Mouse (Mus musculus) frontal cortex, adult (tissue): Measurements from ENCODE around the gene Dusp7.

Source experiments
- ATAC-seq: cut with Nextera tagmentation; 2 replicates; pipeline ENCODE4 v1.9.2; 2017; ENCODE audit warnings: mild to moderate bottlenecking, moderate library complexity, mixed read lengths; ENCODE audit not compliant: low TSS enrichment

The Dusp7 gene

DNA sequence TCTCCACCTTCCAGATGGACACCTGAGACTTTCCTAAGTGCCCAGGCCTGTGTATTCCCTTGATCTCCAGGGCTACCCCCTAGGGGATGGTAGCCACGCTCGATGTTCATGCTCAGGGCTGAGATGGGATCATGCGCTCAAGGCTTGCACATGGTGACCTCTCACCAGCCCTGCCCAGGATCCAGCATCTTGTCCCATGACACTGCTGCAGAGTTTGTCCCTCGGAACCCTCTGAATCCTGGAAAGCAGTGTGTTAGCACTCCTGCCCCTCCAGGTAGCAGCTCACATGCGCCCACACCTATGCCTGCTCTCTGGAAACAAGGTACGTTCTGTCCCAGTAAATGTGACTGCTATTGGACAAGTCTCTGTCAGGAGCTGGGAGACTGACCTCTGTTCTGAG lies 13.6 kb upstream of the Dusp7 start:
- ATAC-seq, result no peak

- no peak for ATAC-seq
Observed at GRCm38 (mm10) chr9:106355217-106355974, 13.0 kb upstream of the Dusp7 start.

- no peak for ATAC-seq
Observed at GRCm38 (mm10) chr9:106355975-106356286, 12.5 kb upstream of the Dusp7 start.

DNA sequence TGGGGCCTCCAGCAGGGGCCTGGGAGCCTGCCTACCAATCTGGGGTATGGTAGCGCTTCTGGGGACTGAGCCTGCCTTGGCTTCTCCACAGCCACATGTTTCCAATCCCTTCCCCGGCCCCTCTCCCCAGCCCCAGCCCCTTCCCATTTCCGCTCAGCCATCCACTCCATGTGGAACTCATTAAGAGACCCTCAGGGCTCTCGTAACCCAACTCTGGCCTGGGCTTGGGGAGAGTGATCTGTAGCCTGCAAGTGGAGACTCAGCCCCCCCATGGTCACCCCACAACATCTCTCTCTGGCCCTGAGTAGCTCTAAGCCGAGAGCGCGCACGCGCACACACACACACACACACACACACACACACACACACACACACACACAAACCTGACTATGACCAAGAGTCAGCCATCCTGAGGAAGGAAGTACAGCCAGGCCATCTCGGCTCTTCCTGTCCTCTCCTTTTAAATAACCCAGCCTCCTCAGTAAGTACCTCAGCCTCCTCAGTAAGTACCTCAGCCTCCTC lies 12.0 kb upstream of the Dusp7 start:
- ATAC-seq, result no peak

GRCm38 (mm10) chr9:106357167-106357566 lies 11.3 kb upstream of the Dusp7 start:
- no peak for ATAC-seq

GRCm38 (mm10) chr9:106359297-106359696 lies 9.1 kb upstream of the Dusp7 start:
- ATAC-seq, result no peak

DNA sequence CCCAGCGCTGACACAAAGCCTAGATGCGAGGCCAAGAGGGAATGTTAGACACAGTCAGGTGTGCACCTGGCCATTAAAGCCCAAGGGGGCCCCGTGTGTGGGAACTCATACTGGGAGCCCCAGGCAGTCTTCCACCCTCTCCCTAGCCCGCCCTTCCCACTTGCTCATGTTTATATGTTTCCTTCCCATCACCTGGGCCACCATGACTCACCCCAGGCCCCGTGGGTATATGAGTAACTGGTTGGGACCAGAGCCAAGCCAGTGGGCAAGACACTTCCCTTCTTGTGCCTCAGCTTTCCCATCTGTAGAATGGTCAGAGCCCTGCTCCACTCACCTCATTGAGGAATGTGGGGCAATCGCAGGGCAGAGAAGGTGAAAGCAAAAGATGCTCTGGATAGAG lies 7.3 kb upstream of the Dusp7 start:
- no peak for ATAC-seq

DNA sequence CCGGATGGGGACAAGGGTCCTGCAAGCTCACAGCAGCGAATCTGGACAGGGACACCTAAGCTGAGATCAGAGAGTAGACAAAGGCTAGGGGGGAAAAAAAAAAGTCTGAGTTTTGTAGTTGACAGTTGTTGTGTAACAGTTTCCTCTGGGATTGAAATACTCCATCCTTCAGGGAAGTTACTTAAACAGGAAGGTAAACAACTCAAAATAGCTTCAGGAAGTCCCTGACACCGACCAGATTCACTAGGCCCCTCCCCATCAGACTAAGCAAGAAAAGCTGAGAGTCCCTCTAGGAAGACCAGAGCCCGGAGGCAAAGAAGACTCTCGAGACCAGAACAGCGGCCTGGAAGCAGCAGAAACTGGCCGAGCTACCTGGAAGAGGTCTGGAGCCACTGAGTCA lies 3.1 kb upstream of the Dusp7 start:
- ATAC-seq, result no peak

DNA sequence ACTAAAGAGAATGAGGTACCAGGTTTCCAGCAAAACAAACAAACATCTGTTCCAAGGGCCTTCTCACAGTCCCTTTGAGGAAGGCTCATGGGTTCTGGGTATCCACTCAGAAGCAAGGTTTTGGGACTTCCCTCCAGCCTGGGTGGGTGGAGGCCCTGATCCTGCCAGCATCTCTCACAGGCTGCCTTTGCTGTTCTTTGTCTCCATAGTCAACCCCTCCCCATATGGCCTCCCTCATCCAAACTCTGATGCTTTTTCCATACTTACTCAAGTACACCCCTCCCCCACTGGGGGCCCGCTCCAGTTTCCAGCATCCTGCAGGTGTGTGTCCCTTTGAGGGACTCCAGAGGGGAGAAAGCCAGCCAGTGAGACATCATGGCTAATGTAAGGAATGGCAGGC lies 2.2 kb upstream of the Dusp7 start:
- no peak for ATAC-seq

GRCm38 (mm10) chr9:106367001-106367400 lies 1.4 kb upstream of the Dusp7 start:
- no peak for ATAC-seq

GRCm38 (mm10) chr9:106367592-106368111 lies 780 bp upstream of the Dusp7 start:
- ATAC-seq, result peak; percentile 76

DNA sequence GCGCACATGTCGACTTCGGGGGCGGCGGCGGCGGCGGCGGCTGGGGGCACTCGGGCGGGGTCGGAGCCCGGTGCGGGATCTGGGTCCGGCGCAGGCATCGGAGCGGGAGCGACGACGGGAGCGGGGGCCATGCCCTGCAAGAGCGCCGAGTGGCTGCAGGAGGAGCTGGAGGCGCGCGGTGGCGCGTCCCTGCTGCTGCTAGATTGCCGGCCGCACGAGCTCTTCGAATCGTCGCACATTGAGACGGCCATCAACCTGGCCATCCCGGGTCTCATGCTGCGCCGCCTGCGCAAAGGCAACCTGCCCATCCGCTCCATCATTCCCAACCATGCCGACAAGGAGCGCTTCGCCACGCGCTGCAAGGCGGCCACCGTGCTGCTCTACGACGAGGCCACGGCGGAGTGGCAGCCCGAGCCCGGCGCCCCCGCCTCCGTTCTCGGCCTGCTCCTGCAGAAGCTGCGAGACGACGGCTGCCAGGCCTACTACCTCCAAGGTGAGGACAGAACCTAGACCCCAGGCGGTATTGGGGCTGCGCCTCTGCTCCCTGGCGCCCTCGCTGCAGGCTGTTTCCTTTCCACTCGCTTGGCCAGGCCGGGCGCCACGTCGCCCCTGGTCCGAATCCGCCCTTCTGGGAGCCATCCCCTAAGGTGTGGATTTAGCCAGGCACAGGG lies 534 bp downstream of the Dusp7 start:
- 0 out of 2 replicates have a peak, but pooled peaks have one; percentile 2 for ATAC-seq

DNA sequence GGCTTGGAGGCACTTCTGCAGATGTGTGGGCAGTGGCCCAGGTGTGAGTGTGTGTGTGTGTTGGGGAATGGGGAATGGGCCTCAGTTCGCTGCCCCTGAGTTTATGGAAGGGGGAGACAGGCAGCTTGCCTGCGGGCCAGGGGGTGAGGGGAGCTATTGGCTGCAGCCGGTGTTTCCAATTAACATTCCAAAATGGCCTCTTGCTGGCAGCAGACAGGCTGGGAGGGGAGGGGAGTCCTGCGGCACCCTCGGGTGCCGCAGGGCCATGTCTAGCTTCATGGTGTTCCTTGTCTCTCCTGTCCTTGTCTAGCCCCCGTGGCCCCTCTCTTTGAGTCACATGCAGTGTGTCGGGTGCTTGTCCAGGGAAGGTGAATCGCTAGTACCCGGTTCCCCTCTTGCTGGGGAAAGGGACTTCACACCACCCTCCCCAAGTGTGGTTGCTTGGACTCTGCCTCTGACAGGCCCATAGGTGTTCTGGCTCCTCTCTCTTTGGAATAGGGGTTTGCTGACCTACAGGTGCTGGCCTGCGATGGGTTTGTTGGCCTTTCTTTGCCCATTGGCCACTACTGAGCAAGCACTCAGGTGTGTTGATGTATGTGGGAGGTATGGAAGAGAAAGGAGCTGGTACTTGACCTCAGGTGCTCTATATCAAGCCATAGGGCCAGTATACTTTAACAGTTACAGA lies 1.5 kb downstream of the Dusp7 start:
- no peak for ATAC-seq

GRCm38 (mm10) chr9:106370620-106371383 lies 2.4 kb downstream of the Dusp7 start:
- ATAC-seq, result no peak

GRCm38 (mm10) chr9:106371384-106371671 lies 2.9 kb downstream of the Dusp7 start:
- peak; percentile 32; the same call in 1 of the 2 replicates for ATAC-seq

- peak; percentile 5; the same call in 1 of the 2 replicates for ATAC-seq
Observed at GRCm38 (mm10) chr9:106371776-106372175, 3.3 kb downstream of the Dusp7 start.

- ATAC-seq, result no peak
Observed at GRCm38 (mm10) chr9:106372431-106373412, 4.3 kb downstream of the Dusp7 start.

DNA sequence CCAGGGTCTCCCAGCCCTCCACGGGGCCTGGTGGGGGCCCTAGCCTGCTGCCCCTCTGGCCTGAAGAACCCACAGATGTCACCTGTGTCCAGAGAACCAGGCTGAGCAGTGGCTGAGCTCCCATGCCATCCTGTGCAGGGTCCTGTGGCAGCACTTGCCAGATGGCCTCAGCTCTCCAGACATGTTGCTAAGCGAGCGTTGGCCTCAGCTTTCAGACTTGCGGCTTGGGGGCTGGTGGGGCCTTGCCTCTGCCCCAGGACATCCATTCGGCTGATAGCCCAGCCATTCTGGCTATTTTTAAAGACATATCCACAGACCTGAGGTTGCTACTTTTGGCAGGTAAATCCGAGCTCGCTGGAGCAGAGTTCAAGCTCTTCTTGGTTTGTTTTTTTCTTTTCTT lies 5.5 kb downstream of the Dusp7 start:
- ATAC-seq, result no peak

DNA sequence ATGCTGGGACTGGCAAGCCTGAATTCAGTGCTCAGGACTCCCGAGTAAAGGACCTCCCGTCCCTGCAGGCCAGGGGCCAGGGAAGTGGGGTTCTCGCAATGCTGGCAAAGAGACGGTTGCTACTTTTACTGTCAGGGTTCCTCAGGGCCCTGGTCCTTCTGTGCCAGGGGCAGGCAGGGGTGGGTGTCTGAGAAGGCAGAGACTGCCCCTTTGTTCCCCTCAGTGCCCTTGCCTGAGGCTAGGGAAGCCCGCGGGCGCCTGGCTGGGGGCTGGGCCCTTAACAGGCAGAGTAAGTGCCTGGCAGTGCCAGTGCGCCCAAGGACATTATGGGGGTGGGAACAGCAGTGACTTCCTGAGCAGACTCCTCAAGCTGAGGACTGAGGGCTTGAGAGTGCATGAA lies 8.8 kb downstream of the Dusp7 start:
- peak; percentile 33; the same call in 1 of the 2 replicates for ATAC-seq

GRCm38 (mm10) chr9:106378045-106378444 lies 9.6 kb downstream of the Dusp7 start:
- no peak for ATAC-seq

DNA sequence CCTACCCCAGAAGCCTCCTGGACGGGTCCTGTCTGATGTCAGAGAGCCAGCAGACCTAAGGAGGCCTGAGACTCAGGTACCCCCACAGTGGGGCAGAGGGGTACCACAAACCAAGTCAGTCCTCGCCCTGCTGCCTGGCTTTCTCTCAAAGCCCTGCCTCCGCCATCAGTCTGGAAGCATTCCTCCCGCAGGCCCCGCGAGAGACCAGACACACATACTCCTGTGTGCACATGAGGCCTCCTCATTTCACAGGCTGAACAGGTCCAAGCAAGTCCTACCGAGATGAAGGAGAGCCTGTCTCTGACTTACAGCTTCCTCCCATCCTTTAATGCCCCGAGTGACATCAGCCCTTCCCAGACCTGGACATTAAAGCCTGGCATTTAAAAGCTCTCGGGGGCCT lies 10.3 kb downstream of the Dusp7 start:
- no peak for ATAC-seq
